Mouse (Mus musculus): ENCODE data around the gene Grhpr.

DNA sequence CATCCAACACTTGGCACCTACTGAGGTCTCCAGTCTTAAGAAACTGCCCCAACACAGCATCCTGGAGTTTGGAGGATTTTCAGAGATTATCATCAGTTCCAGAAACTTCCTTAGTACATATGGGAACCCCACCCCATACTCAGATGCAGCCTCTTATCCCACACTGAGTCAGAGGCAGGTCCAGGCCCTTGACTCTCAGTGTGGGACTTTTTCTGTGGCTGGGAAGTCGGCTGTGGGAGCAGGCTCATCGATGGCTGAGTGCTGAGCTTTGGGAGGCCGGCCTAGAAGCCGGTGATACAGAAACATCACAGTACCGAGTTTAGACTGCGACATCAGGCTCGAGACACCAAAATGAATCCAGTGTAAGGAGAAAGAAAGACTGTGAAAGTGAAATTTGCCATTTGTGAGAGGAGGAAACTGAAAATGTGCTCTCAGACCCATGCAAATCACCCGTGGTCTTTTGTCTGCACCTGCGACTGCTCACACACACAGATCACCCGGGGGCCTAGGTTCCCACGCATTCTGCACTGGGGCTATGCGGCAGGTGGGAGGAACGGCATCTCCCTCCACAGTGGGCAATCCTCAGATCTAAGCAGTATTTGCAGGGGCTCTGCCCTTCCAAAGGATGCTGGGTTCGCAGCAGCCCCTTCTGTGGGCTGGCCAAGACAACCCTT lies 41.5 kb upstream of the Grhpr start:
- no peak for TF ChIP-seq CTCF (IDR thresholded peaks at IDR 0.05; ENCODE audit: low read depth)
- no peak for TF ChIP-seq EP300 (IDR thresholded peaks at IDR 0.05; ENCODE audit: low read depth)
